Comparison of ENCODE assay signal across 9 mouse cellular contexts in the genomic region with DNA sequence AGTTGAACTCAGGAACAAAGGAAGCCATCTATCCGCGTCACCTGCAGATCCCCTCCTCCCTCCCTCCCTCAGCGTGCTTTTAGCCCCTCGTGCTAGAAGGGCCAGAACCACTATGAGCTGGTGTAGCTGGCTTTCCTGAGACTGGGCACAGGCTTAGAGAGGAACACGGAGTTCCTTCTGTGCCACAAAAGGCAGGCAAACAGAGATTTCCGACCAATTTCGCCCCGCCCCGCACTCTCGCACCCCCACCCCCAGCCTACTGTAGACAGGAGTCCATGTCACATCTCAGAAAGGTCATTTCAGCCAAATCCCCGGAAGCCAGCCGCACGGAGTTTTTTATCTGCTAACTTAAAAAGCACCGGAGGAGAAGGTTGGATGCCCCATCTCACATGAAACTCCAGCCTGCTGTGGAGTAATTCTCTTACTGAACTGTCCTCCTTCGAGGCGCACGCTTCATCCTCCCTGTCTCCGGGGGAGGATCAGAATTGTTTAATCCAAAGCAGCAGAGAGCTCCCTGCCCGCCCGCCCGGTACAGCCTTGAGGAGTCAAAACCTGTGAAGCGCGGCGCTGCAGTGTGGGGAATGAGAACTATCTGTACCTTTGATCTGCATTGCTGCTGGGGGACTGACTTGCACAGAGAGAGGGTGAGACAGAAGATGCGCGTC. TPM values are rescaled to one million over a fixed set of nuclear protein-coding genes. Genes with fewer than 3 reads are reported as not detected.
DNase-seq lines count a peak whose midpoint lies in the region; ATAC-seq and TF ChIP-seq lines count a peak whose summit lies in the region.
"Had no signal": no experiment of that assay in that cellular context is flagged by ENCODE, and none has a peak within 500 bp of the region (broad histone marks: within the 10 kb centered on the region; RNA-seq: fewer than 3 reads in every experiment).

No protein-coding gene starts in this region.

- H3K4me1 ChIP-seq in forebrain, postnatal 0 days (ENCODE audit: insufficient read depth), result no peaks in the 10 kb centered on the region
- peaks cover 7% of the 10 kb centered on the region for H3K4me1 ChIP-seq in limb, embryonic 14.5 days (ENCODE audit: control insufficient read depth, insufficient read depth, low read length)
- H3K4me1 ChIP-seq in stomach, embryonic 16.5 days (ENCODE audit: control insufficient read depth, insufficient read depth, low read length), result peaks cover 6% of the 10 kb centered on the region

- H3K9ac ChIP-seq in forebrain, postnatal 0 days, result peak overlapping the region; percentile 31; the same call in 1 of the 2 replicates
- peak overlapping the region; percentile 43 for H3K9ac ChIP-seq in limb, embryonic 14.5 days (ENCODE audit: low read depth, low read length, severe bottlenecking)
- H3K9ac ChIP-seq in stomach, embryonic 16.5 days (ENCODE audit: low read length), result peak overlapping the region; percentile 44; the same call in 1 of the 2 replicates

- no peaks in the 10 kb centered on the region for H3K9me3 ChIP-seq in forebrain, postnatal 0 days (ENCODE audit: low read length)
- no peaks in the 10 kb centered on the region for H3K9me3 ChIP-seq in limb, embryonic 14.5 days (ENCODE audit: control insufficient read depth, low read length)
- H3K9me3 ChIP-seq in stomach, embryonic 16.5 days (replicated peaks; ENCODE audit: control insufficient read depth, low read length), result no peaks in the 10 kb centered on the region

- WGBS in forebrain, postnatal 0 days, result 2% methylated on average over 26 of the region's 26 CpGs
- 2% methylated on average over 26 of the region's 26 CpGs for WGBS in limb, embryonic 14.5 days
- under 1% methylated on average over 26 of the region's 26 CpGs for WGBS in stomach, embryonic 16.5 days

- H3K4me2 ChIP-seq in forebrain, postnatal 0 days (ENCODE audit: low read depth), result peak overlapping the region; percentile 47
- H3K4me2 ChIP-seq in limb, embryonic 14.5 days (replicated peaks; ENCODE audit: low read depth, low read length, severe bottlenecking), result peak overlapping the region; percentile 44
- H3K4me2 ChIP-seq in stomach, embryonic 16.5 days (ENCODE audit: low read depth, low read length), result peak overlapping the region; percentile 52

- peak; percentile 47 for ATAC-seq in frontal cortex, adult (ENCODE audit: low TSS enrichment)
- peak; percentile 18; the same call in 1 of the 2 replicates for ATAC-seq in forebrain, postnatal 0 days
- ATAC-seq in limb, embryonic 14.5 days (ENCODE audit: low FRiP score, low read depth), result no peak
- no peak for ATAC-seq in stomach, embryonic 16.5 days (ENCODE audit: insufficient read depth, low FRiP score)
- ATAC-seq in megakaryocyte, adult 5-6 weeks (ENCODE audit: poor library complexity, severe bottlenecking), result no peak

- no peak for TF ChIP-seq POLR2A in limb, embryonic 14.5 days (IDR thresholded peaks at IDR 0.05; ENCODE audit: borderline replicate concordance, extremely low read depth, insufficient read depth, insufficient read length)

- H3K36me3 ChIP-seq in forebrain, postnatal 0 days (ENCODE audit: insufficient read depth), result no peaks in the 10 kb centered on the region
- H3K36me3 ChIP-seq in limb, embryonic 14.5 days (ENCODE audit: control insufficient read depth, insufficient read depth, low read length), result no peaks in the 10 kb centered on the region
- no peaks in the 10 kb centered on the region for H3K36me3 ChIP-seq in stomach, embryonic 16.5 days (ENCODE audit: control insufficient read depth, insufficient read depth, low read length)

- H3K27me3 ChIP-seq in forebrain, postnatal 0 days (ENCODE audit: insufficient read depth, low read length), result peaks cover 15% of the 10 kb centered on the region; the same call in 1 of the 2 replicates
- peaks cover 25% of the 10 kb centered on the region for H3K27me3 ChIP-seq in limb, embryonic 14.5 days (ENCODE audit: control insufficient read depth, insufficient read depth, low read length)
- H3K27me3 ChIP-seq in stomach, embryonic 16.5 days (ENCODE audit: control insufficient read depth, insufficient read depth, low read length), result peaks cover 11% of the 10 kb centered on the region

- H3K4me3 ChIP-seq in forebrain, postnatal 0 days (ENCODE audit: low read depth, low read length), result peak overlapping the region; percentile 27
- H3K4me3 ChIP-seq in limb, embryonic 14.5 days (replicated peaks; ENCODE audit: low read length), result peak overlapping the region; percentile 24
- H3K4me3 ChIP-seq in stomach, embryonic 16.5 days (replicated peaks; ENCODE audit: low read length), result peak overlapping the region; percentile 26
- H3K4me3 ChIP-seq: myocyte had no signal

- no peak overlapping the region for H3K27ac ChIP-seq in forebrain, postnatal 0 days (ENCODE audit: low read depth, low read length)
- no peak overlapping the region for H3K27ac ChIP-seq in limb, embryonic 14.5 days (replicated peaks; ENCODE audit: low read depth, low read length)
- H3K27ac ChIP-seq in stomach, embryonic 16.5 days (ENCODE audit: low read length), result no peak overlapping the region

- DNase-seq in frontal cortex, postnatal 10 days (ENCODE audit: low spot score in 2 of 2), result no peak
- DNase-seq in Muller cell, postnatal 12 days (ENCODE audit: inconsistent ontology term), result peak; percentile 5
- peak; percentile 17 for DNase-seq in forebrain, postnatal 0 days
- no peak for DNase-seq in limb, embryonic 14.5 days (ENCODE audit: low spot score)
- no peak for DNase-seq in ovary, postnatal 10 days (ENCODE audit: low spot score)

- TF ChIP-seq CTCF in forebrain, postnatal 0 days (IDR thresholded peaks at IDR 0.05; ENCODE audit: low read depth), result no peak

RNA-seq across cellular contexts. Expression of a gene that starts 45.8 kb away (rescaled TPM):
- 64.2 and 64.3 TPM in 2 replicates for total RNA-seq in forebrain, postnatal 0 days (2014; rRNA removed)
- polyA plus RNA-seq in forebrain, postnatal 0 days (2015; fragmentation: Nextera tagmentation; extraction: Ambion mirVana), result 64.6 and 74.4 TPM in 2 replicates
- 102 and 106 TPM in 2 replicates for polyA plus RNA-seq in limb, embryonic 14.5 days (2012; rRNA removed)
- polyA plus RNA-seq in limb, embryonic 14.5 days (2014; fragmentation: Nextera tagmentation; extraction: Ambion mirVana), result 130 and 134 TPM in 2 replicates
- polyA plus RNA-seq in stomach, embryonic 16.5 days (2015; fragmentation: Nextera tagmentation; extraction: Ambion mirVana), result 108 and 114 TPM in 2 replicates
- total RNA-seq in megakaryocyte, adult 5-6 weeks (2015), result 32.6 and 33.9 TPM in 2 replicates
- total RNA-seq in megakaryocyte, adult 5-6 weeks (2017), result 61.7 and 76.5 TPM in 2 replicates

RNA-seq across cellular contexts. Expression of a gene that starts 46.7 kb away (rescaled TPM):
- 21.7 and 29.3 TPM in 2 replicates for total RNA-seq in forebrain, postnatal 0 days (2014; rRNA removed)
- polyA plus RNA-seq in forebrain, postnatal 0 days (2015; fragmentation: Nextera tagmentation; extraction: Ambion mirVana), result 4.5 and 4.9 TPM in 2 replicates
- polyA plus RNA-seq in limb, embryonic 14.5 days (2012; rRNA removed), result 25.7 and 29.0 TPM in 2 replicates
- polyA plus RNA-seq in limb, embryonic 14.5 days (2014; fragmentation: Nextera tagmentation; extraction: Ambion mirVana), result 8.7 and 9.9 TPM in 2 replicates
- 4.3 and 4.8 TPM in 2 replicates for polyA plus RNA-seq in stomach, embryonic 16.5 days (2015; fragmentation: Nextera tagmentation; extraction: Ambion mirVana)
- 10.4 and 11.1 TPM in 2 replicates for total RNA-seq in megakaryocyte, adult 5-6 weeks (2015)
- total RNA-seq in megakaryocyte, adult 5-6 weeks (2017), result 10.2 and 13.3 TPM in 2 replicates

Comparison
In these comparisons a context has a peak if more than half of its experiments do, and no peak if none do; other contexts are left out.
1. ATAC-seq: peak in frontal cortex, adult (single experiment) and forebrain, postnatal 0 days (single experiment); none in limb, embryonic 14.5 days (single experiment), stomach, embryonic 16.5 days (single experiment) and megakaryocyte, adult 5-6 weeks (single experiment).
2. DNase-seq: peak in Muller cell, postnatal 12 days (single experiment) and forebrain, postnatal 0 days (single experiment); none in frontal cortex, postnatal 10 days (0 of 2), limb, embryonic 14.5 days (single experiment) and ovary, postnatal 10 days (single experiment).
3. Peak in every context shown above with its lines, with median percentiles within 50 percentile points of each other: H3K4me2 ChIP-seq, H3K4me3 ChIP-seq and H3K9ac ChIP-seq.